Mouse (Mus musculus): ENCODE results near the gene Rbpjl. TPM values are rescaled to one million over a fixed set of nuclear protein-coding genes. Genes with fewer than 3 reads are reported as not detected.

The Rbpjl gene
- total and polyA plus RNA-seq, 3 experiments = not detected

DNA sequence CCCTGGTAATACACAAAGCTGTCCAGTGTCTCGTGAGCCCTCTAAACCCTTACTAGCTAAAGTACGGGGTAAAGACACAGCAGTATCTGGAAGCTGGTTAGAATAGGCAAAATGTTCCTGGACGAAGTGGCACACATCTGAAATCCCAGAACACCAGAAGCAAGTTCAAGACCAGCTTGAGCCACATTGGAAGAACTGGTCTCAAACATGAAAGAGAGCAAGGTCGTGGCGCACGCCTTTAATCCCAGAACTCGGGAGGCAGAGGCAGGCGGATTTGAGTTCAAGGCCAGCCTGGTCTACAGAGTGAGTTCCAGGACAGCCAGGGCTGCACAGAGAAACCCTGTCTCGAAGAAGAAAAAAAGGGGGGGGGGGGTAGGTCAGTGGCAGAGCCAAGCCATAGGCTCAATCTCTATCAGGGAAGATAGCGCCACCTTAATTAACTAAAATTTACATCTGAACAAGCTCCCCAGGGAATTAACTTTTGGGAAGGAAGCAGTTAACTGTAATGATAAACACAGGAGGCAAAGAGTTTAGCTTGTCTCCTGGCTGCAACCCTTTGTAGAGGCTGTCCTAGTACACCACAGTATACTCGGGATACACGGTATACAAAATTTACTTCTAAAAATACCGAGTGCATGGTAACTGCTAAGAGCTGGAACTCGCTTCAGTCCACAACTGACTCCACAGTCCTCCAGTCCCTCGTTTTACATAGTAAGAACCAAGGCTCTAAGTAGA is 27.1 kb downstream of the Rbpjl start:
- no peak for DNase-seq

DNA sequence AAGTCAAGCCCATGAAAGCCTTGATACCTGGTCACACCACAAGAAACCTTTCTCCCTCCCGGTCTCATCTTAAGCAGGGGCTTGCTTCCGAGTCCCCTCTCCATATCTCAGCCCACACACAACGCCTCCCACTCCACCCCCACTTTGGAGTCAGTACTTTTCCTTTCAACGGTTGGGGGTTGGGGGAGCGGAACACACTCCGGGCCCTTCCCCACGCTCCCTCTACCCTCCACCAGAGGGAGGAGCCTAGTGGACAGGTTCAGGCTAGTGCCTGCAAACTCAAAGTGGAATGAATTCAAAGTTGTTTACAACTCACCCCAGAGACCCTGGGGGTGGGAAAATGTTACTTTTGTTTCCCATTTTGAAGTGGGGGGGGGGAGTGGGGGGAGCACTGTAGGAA is 27.8 kb downstream of the Rbpjl start:
- DNase-seq = no peak

DNA sequence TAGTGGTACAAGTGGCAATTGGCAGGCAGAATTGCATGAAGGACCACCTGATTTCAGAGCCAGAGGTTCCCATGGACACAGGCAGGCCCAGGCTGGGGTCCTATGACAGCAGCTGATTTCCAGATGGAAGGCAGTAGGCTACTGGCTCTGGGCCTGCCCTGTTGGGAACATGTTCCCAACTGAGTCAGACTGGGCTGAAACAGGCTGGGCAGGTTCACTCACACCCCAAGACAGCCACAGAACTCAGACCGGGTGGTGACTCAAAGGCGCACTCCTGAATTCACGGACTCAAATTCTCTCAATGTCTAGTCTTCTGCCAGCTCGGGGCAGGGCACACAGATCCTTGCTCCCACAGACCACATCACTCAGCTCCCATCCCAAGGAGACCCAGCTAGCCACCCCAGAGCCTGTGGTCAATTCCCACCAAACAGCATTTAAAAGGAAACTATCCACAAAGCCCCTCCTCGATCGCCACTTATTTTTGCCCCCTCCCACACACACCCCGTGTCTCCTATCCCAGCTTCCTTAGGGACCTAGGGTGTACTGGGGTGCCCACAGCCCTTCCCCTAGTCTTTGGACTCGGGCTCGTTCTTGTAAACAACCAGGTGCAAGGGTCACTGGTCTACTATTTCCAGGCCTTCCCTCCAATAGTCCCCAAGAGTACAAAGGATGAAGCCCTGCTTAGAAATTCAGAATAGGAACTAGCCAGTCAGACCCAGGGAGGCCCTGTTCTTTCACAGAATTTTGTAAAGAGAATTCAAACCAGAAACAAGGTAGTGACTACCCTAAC is 28.9 kb downstream of the Rbpjl start:
- DNase-seq = no peak

DNA sequence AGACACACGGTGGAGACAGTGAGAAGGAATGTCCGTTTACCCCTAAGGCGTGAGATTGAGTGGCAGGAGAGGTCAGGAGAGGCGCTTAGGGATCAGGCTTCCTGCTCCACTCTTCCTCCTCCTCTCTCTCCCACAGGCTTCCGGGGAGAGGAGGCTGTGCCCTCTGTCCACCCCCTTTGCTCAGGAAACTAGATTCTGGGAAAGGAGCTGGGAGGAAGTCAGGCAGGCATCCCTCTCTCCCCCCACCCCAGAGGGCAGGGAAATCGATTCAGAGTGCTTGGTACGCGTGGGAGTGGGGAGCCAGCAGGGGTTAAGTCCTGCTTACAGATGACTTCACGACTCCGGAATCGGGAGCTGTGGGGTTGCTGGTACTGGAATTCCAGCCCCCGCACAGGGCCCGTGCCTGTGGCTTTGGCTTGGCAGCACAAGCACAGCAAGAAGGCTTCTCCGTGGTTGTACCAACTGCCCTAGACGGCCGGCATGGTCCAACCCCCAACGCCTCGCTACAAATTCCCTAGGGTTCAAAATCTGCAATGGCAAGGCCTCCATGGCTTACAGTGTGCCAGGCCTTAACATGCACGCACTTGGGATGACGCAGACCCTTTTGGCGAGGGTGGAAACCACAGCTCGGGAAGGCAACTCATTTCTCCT is 29.7 kb downstream of the Rbpjl start:
- peak; percentile 51 for DNase-seq

DNA sequence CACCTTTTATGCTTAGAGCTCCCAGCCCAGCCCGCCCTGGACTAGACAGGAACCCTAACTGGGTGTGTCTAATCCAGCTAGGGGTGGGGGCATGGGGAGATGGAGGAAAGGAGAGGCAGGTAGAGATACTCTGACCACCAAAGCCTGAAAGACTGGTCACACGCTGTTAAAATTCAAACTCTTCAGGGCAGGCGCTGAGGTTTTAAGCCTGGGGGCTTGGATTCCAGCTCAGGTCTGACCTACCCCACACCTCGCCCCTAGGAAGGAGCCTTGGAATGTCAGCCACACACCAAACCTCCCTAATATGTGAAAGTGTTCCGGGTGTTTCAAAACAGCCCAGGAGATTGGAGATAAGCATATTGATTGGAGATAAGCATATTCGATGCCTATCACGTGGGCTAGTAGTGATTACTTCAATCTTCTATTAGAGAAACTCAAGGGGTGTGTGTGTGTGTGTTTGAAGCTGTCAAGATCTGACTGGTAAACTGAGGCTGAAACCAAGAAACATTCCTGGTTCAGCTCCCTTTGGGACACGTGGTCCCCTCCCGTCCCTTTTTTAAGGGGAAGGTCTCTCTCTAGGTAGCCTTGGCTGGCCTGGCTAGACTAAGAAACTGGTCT is 30.4 kb downstream of the Rbpjl start:
- DNase-seq = no peak

DNA sequence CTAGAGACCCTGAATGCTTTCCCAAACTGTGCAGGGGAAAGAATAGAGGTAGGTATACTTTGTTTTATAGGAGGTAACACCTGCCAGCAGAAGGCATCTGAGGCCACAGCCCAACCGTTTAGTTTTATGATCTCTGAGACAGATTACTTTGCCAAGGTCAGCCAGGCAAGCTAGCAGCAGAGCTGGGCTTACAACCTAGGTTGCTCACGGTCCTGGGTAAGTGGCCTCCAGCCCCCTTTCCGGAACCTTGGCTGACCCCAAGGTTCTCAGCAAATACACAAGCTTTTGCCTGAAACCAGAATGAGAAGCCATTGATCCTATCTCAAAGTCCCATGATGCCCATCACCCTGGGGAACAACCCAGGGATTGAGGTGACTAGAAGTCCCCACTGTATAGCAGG is 31.7 kb downstream of the Rbpjl start:
- no peak for DNase-seq

DNA sequence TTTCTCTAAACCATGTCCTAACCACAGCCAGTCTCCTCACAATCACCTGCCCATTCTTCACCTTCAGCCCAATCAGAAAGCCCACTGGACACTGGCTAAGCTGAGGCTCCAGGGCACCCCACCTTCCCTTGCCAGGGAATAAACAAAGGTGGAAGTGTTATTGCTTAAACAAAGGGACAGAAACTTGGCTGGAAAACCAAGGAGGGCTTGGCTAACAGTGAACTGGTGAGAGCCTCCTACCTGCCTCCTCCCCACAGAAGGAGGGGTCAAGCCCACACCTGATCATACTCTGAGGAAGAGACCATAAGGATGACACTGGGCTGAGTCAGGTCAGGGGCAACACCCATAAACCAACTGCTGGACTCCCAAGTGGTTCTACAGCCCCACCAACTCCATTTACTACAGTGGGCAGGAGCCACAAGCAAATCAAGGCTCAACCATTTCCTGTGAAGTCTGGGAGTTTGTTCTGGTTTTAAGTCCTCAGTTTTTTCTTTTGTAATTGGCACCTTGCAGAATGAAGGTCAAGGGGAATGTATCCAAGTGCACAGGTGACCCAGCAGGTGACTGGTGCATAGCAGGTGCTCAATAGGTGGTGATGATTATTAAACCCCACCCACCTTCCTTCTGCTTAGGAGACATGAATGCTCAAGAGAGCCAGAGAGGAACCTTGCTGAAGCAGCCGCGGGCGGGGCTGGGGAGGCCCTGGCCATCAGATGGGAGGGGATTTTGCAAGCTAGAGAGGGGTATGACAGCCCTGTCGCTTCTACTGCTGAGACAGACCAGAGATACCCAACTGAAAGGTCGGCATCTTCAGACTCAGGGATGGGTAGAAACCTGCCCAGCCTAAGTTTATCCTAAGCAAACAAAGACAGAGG is 32.5 kb downstream of the Rbpjl start:
- no peak for DNase-seq

DNA sequence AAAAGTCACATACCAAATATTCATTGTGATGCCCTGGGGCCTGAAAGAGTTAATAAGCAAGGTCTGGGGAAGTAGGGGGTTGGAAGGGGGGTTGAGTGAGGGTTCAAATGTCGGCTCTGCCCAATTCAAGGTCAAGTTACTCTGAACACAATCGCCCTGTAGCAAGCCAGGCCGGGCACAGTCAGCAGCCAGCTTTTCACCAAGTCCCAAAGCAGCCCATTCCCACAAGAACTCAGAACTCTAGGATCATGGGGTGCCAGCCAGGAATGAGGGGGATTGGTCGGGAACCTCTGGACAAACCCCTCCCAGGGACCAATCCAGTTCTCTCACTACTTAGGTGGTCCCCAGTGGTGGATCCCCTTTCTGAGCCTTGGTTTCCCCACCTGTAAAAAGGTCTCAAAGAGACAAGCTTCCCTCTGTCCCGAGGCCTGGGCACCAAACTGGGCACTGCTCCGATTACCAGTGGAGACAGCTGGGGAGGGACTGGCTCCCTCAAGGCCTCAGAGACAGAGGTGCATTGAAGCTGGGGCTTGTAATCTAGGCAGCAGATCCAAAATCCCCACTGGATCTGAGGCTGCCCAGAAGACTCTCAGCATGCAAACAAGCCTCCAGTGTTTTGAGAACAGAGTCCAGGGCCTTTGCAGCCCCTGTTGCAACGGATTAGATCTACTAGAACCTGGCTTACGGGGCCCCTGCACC is 33.4 kb downstream of the Rbpjl start:
- DNase-seq = peak; percentile 29

DNA sequence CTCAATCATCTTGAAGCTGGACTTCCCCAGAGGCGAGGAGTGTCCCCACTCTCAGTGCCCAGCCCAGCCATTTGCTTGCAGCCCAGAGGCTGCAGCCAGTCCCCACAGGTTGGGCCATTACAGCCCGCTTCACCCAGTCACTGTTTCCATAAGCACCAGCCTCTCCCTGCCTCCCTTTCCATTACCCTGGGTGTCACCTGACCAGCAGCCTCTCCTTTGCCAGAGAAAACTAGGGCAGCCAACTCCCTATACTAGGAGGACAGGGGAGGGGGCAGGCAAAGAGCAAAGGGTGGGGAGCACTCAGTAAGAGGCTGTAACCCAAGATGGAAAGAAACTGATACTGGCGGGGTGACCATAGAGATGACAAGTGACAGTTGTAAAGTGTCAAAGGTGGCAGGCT is 34.0 kb downstream of the Rbpjl start:
- peak; percentile 57 for DNase-seq

DNA sequence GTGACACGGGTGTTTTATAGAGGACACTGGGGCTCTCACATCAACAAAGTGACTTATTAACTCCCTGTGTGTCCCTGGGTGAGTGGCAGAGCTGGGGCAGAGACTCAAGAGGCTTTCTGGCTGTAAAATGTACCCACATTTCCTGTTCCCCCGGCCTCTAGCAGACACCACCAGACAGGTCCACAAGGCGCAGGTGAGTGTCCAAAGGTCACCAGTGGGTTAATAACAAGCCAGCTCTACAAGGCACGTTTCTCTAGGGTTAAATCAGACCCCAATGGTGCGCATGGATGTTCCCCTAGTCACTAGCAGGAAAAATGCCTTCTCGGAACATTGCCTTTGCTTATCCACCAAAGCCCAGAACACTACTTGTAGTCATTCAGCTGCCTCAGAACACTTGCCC is 34.8 kb downstream of the Rbpjl start:
- no peak for DNase-seq

DNA sequence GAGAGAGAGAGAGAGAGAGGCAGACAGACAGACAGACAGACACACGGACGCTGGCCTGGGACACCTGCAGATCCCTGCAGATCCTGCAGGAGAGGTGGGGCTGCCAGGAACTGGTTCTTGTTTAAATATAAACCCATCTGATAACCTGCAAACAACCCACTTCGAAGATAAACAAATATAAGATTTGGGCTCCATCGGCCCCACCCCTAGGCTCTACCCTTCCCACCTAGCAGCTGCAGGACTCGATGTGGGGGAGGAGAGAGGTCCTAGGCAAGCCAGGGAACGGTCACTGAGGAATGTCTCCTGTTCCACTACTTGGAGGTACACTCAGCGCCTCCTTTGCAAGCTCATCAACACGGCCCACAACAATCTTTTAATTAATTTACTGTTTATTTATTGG is 35.3 kb downstream of the Rbpjl start:
- no peak for DNase-seq

DNA sequence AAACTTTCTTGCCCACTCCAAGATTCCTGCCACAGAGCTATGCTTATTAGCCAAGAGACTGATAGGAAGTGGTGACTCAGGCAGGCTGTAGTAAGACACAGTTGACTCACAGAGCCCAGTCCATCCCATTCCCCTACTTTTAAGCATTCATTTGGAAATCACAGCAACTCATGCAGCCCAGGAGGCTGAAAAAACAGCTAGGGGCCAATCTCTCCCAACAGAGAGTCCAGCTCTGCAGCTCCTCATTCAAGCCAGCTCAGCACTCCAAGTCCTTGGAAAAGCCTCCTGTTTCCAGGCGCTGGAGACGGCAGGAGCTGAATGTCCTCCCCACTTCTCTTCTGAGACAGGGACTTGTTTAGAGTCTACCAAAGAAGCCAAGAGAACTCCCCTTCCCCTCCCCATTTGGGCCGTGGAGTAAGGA is 36.1 kb downstream of the Rbpjl start:
- peak; percentile 61 for DNase-seq

DNA sequence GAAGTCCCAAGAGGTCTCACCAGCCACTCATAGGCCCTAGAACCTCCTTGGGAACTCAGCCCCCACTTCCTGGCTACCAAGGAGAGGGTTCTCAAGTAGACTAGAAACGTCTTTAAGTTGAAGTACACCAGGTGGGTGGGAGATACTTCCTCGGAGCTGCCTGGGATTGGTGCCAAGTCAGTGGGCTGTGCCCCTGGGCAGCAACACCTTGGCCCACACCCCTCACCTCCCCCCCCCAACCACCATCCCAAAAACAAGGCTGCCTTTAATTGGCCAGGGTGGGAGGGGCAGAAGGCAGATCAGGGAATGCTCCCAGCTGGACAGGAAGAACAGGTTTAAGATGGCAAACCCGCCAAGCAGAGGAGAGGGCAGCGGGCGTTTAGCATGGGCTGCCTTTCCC is 37.4 kb downstream of the Rbpjl start:
- no peak for DNase-seq

DNA sequence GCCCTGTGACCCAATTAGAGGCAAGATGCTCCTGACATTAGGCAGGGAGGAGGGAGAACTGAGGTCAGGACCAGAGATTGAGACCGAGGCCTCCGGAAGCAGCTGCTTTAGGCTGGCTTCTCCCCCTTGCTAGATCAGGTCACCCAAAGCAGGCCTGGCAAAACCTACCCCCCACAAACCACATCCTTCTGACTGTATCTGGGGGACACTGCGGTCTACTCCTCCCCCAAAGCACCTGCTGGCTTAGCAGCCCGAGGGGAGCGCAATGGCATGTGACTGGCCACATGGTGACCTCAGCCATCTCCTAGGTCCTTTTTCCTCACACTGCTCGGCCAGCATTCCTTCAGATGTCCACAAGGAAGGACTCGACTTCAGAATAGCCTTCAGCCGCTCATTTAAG is 38.2 kb downstream of the Rbpjl start:
- DNase-seq = no peak

DNA sequence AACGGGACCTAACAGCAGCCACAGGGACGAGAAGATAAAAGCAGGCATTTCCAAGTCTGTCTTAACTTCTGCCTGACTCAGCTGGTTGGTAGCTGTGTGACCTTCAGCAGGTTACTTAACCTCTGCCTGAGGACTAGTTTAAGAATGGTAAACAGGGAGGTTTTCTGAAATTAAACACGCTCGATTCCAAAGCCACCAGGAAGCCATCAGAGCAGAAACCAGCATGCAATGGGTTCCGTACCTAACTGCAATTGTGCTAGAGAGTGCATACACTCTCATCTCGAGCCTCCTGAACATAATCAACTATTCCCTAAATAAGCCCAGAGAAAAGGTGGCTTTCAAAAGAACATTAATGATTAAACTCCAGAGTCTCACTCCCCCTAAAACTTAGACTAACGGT is 38.8 kb downstream of the Rbpjl start:
- DNase-seq = no peak

DNA sequence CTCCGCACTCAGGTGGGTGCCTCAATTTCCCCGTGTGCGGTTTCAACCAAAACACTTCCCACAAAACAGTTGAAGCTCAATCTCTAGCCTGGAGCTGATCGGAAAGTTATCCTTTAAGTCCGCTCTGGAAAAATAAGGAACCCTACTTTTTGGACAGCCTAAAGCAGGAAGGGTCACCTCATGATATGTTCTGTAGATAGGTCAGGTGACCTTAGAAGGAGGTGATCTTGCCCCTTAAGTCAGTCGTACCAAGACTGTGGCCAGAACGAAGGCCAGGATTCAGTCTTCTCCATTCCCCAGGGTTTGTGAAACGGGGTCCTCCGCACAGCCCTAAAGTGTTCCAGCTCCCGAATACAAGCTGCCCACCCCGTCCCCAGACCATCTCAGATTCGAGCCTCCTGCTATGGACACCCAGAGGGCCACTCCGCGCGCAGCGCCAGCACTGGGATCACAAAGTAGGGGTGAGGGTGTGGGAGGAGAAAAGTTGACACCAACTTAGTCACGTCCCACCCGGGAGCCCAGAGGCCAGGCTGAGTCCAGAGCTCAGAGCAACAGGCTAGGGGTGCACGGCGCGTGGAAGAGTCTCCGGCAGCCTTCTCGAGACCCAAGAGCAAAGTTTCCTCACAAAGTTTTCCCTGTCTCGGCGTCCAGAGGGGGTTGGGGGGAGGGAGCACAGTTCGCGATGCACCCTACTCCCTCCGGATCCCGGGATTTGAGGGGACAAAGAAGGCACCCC is 39.5 kb downstream of the Rbpjl start:
- peak; percentile 83 for DNase-seq

DNA sequence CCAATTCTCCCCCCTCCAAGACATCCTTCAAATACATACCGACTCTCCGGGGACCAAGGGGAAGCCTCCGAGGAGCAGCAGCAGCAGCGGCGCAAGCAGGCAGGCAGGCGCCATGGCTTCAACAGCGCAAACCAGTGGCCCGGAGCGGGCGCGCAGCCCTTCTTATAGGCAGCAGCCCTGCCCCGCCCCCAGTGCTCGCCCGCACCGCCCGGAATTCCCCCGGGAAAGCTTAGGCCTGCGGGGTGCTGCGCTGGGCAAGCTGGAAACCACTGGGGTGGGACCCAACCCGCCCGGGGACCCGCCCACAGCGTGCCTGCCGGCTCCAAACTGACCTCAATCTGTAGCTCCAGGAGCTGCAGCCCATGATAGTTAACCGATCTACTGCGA is 40.1 kb downstream of the Rbpjl start:
- peak; percentile 96 for DNase-seq

DNA sequence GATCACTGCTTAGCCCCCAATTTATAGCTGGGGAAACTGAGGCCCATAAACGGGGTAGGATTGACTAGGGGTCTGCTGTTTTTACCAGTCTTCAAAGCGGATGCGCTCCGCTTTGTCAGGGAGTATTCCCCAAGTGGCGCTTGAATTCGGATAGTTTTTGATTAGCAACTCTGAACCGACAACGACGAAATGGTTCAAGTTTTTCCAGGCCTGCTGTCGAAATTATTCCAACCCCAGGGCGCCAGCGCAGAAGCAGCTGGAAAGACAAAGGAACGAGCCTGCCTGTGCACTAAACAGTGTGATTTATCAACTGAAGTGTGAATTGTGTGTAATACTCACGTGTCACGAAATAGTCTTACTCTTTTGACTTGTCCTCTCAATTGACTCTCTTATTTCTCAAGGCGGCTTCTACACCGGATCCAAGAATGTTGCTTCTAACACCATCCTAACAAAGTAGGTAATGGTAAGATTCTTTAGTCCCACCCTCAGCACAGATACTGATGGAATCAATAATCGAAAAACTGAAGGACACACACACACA is 40.6 kb downstream of the Rbpjl start, which contains the start of gene Sdc4:
Gene Sdc4 (minus strand): TSS at position 428 of the 541 bp plus-strand sequence.
- no peak for DNase-seq

DNA sequence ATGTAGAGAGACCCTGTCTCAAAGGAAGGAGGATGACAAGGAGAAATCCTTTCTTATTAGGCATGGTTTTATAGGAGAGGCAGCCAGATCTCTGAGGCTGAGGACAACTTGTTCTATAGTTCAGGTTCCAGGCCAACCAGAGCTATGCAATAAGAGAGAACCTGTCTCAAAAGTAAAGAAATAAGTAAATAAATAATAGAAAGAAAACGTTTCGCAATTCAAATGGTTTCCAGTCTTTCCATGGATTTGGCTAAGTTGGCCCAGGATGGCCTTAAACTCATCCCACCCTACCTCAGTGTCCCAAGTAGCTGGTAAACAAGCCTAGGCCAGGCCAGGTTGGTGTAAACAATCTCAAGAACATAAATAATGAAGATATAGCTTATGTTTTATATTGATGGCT is 41.8 kb downstream of the Rbpjl start:
- DNase-seq = no peak

All from adrenal gland, adult 2 months (tissue).